Mouse (Mus musculus): ENCODE measurements at regions not wholly inside any gene's neighbourhood (a gene's known extent, or its start where the extent isn't known, plus 50 kb on each side); places are given as distances from the start of the nearest gene placed in this dataset.

GRCm38 (mm10) chr13:44306275-44307050, 422.8 kb upstream of the Jarid2 start:
- peak; percentile 100 for DNase-seq

DNA sequence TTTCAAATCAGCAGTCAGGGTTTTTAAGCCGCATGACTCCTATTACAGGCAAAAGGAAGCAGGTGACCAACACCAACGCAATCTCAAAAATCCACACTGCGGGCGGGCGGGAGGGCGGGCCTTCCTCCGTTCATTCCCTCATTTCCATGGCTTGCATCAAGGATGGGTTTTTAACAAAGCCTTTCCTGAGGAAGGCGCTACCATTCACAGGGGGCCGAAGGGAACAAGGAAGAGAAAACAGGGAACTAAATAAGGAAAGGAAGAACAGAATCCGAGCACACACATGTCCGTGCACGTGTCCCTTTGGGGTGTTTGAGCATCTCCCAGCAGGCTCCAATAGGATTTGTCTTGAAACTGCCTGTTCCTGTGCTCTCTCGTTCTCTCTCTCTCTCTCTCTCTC, 421.0 kb upstream of the Jarid2 start:
- peak; percentile 93 for DNase-seq

DNA sequence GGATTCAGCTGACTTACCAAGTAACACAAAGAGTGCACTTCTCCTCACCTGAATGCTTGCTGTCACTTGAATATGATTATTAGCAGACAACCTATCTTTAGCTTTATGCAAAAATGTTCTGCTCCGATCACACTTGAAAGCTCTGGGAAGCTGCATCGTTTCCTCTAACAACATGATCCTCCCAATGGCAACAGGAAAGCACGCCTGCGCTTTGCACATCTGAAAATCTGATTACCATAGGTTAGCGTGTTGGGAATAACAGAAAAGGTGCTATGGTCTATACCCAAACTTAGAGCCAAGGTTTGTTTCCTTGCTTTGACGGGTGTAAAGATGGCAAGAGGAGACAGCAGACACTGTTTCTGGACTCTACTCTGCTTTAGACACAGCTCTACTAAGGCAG, 417.0 kb upstream of the Jarid2 start:
- peak; percentile 95 for DNase-seq

DNA sequence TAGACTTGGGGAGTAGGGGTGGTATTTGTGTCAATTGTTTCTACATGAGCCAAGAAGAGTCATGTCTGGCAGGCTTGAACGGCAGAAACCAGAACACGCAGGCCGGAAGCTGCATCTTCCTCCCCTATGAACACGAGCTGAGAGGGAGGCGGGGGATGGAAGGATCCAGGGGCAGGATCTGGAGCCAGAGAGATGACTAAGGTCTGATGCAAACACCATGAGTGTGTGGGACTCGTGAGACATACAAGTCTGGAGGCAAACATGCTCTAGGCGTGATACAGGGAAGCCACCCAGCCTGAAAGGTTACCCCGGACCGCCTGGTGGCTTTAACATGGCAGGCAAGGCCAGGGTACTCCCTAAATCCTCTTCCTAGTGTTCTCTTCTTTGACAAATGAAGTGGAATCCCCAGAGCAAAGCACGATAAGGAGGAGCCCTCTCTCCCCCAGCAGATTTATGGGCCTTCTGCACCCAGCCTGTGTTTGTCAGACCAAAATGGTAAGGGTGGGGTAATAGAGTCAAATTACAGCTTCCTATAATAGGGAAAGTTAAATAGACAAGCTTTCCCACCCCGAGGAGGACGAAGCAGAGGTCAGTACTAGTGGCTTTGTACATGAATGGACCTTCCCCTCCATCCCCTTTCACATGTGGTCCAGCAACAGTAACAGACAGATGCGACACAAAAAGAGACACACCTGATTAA, 412.4 kb upstream of the Jarid2 start:
- peak; percentile 98 for DNase-seq

DNA sequence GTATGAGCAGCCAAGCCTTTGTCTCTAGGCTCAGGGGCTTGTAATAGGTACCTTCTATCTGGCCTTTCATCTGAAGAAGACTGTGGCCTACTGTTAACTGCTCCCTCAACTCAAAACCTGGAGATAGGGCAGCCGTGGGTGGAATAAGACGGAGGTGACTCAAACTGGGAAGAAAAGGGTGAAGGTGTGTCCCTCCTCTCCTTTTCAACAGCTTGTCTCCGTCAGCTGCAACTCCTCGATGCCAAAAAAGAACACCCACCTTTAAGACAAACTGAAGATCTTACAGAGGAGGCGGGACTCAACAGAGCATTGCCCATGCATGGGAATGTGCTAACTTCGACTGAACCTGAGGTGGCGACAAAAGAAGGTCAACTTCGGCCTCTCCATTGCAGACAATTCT, 411.7 kb upstream of the Jarid2 start:
- no peak for DNase-seq

- DNase-seq, result no peak
These were observed 410.2 kb upstream of the Jarid2 start for GRCm38 (mm10) chr13:44319101-44319500.

DNA sequence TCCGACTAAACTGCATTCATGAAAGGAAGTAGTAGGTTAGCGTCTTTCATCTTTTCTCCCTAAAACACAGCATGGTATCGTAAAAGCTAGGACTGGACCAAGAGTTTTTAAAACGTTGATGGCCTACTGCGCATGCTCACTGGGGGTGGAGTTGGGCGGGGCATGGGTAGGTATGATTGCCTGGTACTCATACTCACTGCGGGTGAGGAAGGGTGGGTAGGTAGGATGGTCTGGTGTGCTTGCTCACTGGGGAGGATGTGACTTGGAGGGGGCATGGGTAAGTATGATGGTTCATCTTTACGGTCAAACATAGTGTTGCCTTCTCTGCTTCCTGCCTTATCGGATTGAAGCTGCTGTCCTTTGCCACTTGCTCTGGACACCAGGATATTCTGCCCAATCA, 409.8 kb upstream of the Jarid2 start:
- no peak for DNase-seq

DNA sequence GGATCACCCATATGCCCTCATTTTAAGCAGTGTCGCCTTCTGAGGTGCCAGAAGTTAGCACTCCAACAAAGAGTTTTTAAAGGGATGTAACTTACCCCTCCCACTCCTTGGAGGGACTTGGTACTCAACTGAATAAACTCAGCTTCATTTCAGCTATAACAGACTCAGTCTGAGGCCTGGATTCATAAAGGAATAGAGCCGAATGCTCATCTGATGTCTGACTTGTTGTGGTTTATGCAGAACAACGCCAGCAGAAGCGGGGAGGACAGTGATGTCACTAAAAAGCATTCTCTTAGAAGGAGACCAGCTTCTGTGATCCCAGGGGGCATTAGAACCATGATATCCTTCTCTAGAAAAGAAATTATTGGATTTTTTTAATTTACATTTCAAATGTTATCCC, 409.0 kb upstream of the Jarid2 start:
- no peak for DNase-seq

DNA sequence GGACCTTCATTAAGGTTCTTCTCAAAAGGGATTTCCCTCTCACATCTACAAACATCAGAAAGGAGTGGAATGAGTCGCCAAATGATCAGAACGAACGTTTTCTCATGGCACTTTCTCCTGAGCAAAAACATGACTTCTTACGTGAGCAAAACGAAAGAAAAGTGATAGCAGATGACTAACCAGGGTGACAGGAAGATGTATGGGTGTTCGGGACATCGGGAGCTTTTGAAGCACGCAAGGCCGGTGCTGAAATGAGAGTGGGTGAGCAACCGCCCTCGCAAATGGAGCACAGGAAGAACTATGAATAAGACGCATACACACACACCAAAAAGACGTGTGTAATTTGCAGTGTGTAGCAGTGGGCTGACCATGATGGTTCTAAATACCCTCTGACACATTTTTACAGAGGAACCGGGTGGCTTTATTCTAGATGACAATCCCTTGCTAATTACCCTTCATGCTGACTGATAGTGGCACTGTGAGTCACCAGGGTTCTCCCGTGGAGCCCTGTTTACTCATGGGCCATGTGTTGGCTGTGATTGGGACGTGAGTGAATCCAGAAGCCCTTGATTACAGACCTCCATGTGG, 408.2 kb upstream of the Jarid2 start:
- DNase-seq, result no peak

- DNase-seq, result no peak
These were observed 400.9 kb upstream of the Jarid2 start for GRCm38 (mm10) chr13:44328416-44328815.

DNA sequence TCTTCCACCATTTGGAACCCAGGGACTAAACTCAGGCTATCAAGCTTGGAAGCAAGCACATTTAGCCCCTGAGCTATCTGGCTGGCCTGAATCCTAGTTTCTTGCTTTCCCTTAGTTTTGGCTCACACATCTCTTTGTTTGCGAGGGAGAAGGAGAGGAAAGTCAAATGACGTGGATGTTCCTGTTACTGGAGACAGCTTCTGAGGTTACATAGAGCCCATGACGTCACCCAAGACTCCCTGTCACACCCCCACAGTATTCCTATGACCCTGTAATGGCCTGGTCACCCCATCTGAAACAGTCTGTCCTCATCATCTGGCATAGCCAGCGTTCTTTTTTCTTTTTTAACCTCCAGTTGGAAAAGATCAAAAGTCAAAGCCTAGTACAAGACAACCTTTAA, 400.1 kb upstream of the Jarid2 start:
- peak; percentile 97 for DNase-seq

- DNase-seq, result peak; percentile 97
These were observed 399.6 kb upstream of the Jarid2 start for GRCm38 (mm10) chr13:44329701-44330100.

- DNase-seq, result no peak
These were observed 396.5 kb upstream of the Jarid2 start for GRCm38 (mm10) chr13:44332716-44333240.

- DNase-seq, result no peak
These were observed 390.1 kb upstream of the Jarid2 start for GRCm38 (mm10) chr13:44339061-44339741.

- no peak for DNase-seq
These were observed 384.2 kb upstream of the Jarid2 start for GRCm38 (mm10) chr13:44345094-44345493.

DNA sequence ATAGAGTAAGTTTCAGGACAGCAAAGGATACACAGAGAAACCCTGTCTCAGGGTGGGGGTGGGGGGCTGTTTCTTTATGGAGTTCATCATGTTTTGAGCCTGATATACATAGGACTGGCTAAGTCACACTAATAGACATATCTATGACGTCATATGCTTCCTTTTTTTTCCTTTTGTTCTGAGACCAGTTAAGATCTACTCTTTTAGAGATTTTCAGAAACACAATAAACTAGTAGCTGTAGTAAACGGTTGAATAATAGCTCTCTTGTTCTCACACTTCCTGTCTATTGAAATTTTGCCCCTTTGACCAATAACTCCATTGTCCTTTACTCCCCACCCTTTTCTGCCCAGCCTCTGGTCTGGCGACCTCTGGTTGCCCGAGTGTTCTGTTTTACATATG, 382.6 kb upstream of the Jarid2 start:
- DNase-seq, result no peak

DNA sequence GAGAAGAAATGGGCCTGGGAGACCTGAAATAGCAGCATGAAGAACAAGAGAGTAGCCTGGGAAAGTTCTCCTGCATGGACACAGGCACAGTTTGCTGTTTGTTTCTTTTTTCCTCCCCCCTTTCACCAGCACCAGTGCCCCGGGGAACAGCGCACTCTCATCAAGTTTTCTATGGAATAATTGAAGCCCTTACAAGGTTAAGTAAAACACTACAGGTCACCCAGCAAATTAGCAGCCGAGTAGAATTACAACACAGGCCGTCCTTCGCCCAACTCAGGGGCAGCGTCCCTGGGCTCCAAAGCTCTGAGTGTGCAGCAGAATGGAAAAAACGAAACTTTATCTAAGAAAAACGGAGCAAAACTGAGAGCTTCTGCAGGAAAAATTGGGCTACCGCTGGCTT, 381.6 kb upstream of the Jarid2 start:
- no peak for DNase-seq

DNA sequence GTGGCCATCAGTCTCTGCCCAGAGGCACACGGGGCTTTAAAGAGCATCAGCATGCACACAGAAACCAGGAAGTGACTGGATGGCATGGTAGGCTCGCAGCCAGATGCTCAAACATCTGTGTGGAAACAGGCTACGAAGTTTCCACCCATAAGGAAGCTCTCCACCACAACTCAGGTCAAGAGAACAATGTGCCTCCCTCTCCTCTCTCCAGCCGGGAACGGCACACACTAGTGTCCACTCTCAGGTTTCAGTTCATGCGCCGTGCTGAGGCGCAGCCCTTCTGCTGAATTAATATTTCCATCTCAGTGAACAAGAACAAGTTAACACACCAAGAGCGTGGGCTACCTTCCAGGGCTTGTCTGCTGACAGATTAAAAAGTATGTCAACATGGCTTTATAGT, 375.4 kb upstream of the Jarid2 start:
- peak; percentile 91 for DNase-seq

GRCm38 (mm10) chr13:44355771-44356221, 373.5 kb upstream of the Jarid2 start:
- DNase-seq, result peak; percentile 92

GRCm38 (mm10) chr13:44356981-44357380, 372.3 kb upstream of the Jarid2 start:
- DNase-seq, result peak; percentile 86

DNA sequence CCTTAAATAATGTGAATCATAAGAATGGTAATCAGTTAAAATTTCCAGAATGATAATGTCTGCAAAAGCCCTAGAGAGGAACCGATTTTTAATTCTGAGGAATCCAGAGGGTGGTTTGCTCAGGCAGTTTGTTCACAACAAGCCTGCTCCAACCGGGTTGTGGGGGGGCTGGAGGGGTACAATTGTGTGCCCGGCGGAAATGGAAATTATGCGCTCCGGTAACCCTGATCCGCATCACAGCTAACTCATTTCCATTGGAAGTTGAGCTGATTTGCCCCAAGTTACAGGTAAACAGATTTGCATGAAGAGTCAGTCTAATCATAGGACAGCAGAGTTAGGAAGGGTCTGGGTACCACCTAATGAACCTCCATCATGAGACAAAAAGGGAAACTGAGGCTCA, 369.9 kb upstream of the Jarid2 start:
- DNase-seq, result peak; percentile 70

DNA sequence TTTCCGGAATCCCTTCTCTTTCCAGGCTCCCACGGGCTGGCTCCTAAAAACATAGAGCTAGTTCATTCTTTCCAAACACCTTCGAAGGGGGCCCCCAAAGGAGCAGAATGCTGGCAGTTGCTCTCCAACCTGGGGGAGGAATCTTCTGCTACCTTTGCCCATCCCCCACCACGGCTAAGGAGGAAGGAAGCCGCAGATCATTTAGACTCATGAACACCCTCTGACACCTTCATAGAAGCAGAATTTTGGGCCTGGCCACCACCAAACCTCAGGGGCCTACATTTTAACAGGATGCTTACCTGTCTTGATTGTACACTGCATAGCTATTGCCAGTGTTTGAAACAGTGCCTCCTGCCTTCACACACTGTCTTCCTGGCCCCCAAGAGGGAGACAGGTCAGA, 369.3 kb upstream of the Jarid2 start:
- peak; percentile 76 for DNase-seq

DNA sequence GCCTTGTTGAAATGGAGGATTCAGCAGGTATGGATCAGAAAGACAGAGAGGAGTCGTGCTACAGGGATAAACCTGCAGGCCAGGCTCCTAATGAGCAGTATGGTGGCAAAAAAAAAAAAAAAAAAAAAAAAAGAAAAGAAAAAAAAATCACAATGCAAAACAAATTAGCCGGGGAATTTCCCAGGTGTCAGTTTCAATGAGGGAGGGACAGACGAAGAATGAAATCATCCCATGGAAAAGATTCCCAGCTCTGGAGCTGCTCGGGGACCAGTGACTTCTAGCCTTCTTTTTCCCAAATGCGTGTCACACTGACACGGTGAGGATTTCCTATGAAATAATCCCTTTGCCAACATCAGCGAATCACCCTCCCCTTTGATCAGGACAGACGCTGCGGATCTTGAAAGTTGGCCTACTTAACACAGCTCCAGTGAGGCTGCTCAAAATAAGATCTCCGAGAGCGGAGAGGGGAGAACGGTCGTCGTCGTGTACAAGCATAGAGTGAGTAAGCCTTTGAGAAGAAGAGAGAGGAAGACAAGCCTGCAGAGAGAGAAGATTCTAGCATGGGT, 368.5 kb upstream of the Jarid2 start:
- DNase-seq, result peak; percentile 78

All from heart, adult 11 months (tissue).